Mouse (Mus musculus) neural tube, embryonic 12.5 days (tissue): ENCODE measurements around the gene Inca1. TPM values are rescaled to one million over a fixed set of nuclear protein-coding genes. Genes with fewer than 3 reads are reported as not detected.

Source experiments
- ATAC-seq: fragments of 200-750 bp; cut with Nextera tagmentation; 2 replicates; pipeline ENCODE4 v1.8.0; 2017; ENCODE audit warnings: low read depth, mild to moderate bottlenecking, moderate TSS enrichment, moderate library complexity; ENCODE audit not compliant: low FRiP score
- H3K27ac ChIP-seq: fragments of 300-500 bp; sonication (generic); 2 replicates; pipeline ENCODE4 v1.5.1; 2016
- H3K27me3 ChIP-seq: fragments of 300-500 bp; sonication (generic); replicated peaks from 2 replicates; pipeline ENCODE4 v1.6.1; 2016; ENCODE audit warnings: mild to moderate bottlenecking
- H3K36me3 ChIP-seq: fragments of 300-500 bp; sonication (generic); 2 replicates; pipeline ENCODE4 v1.6.1; 2016; ENCODE audit warnings: mild to moderate bottlenecking
- H3K4me1 ChIP-seq: fragments of 300-500 bp; sonication (generic); 2 replicates; pipeline ENCODE4 v1.6.1; 2016
- H3K4me2 ChIP-seq: fragments of 300-500 bp; sonication (generic); replicated peaks from 2 replicates; pipeline ENCODE4 v1.6.1; 2016; ENCODE audit warnings: mild to moderate bottlenecking
- H3K4me3 ChIP-seq: fragments of 300-500 bp; sonication (generic); 2 replicates; pipeline ENCODE4 v1.5.1; 2016
- H3K9ac ChIP-seq: fragments of 300-500 bp; sonication (generic); 2 replicates; pipeline ENCODE4 v1.6.1; 2016; ENCODE audit warnings: mild to moderate bottlenecking
- H3K9me3 ChIP-seq: fragments of 300-500 bp; sonication (generic); 2 replicates; pipeline ENCODE4 v1.6.1; 2016; ENCODE audit warnings: mild to moderate bottlenecking
- WGBS: fragments of 180-500 bp; shearing (Covaris S2); methylation state at CpG from one replicate; pipeline ENCODE4 v1.1.7; 2016; 5-methylcytosine and 5-hydroxymethylcytosine counted together
- polyA plus RNA-seq: library from polyadenylated mRNA; unstranded; fragments of >200 nt; fragmentation: Nextera tagmentation; extraction: Ambion mirVana; gene quantifications from 2 replicates; pipeline ENCODE4 v1.2.1, GENCODE M21; 2016

Inca1 gene
- polyA plus RNA-seq, 1 experiment from 2014 or later = 0.71 TPM

- under 1% methylated on average over 48 of the region's 48 CpGs for WGBS
- H3K4me1 ChIP-seq = peaks cover 41% of the 10 kb centered on the region
- H3K36me3 ChIP-seq = peaks cover 25% of the 10 kb centered on the region
- H3K9ac ChIP-seq = peak overlapping the region; percentile 97
- H3K9me3 ChIP-seq = no peaks in the 10 kb centered on the region
- H3K4me2 ChIP-seq = peak overlapping the region; percentile 97
- peak overlapping the region; percentile 98 for H3K4me3 ChIP-seq
- H3K27me3 ChIP-seq = no peaks in the 10 kb centered on the region
- peak; percentile 31 for ATAC-seq
- peak overlapping the region; percentile 90 for H3K27ac ChIP-seq
Observed at GRCm38 (mm10) chr11:70654923-70655570, 44.9 kb downstream of the Inca1 start.

- Histone ChIP-seq H3K9ac (peak within 1 kb of the TSS; percentile 97), H3K27me3 (no peaks in the 10 kb centered on the region), H3K4me2 (peak within 1 kb of the TSS; percentile 97), H3K4me3 (peak within 1 kb of the TSS; percentile 98), H3K4me1 (peaks cover 41% of the 10 kb centered on the region), H3K27ac (peak within 1 kb of the TSS; percentile 90), H3K9me3 (no peaks in the 10 kb centered on the region), H3K36me3 (peaks cover 32% of the 10 kb centered on the region)
- ATAC-seq = peak; percentile 46
- WGBS = under 1% methylated on average over 60 of the region's 61 CpGs
Observed at GRCm38 (mm10) chr11:70654198-70654922, 45.6 kb downstream of the Inca1 start, which contains the start of gene Pfn1. Gene Pfn1 (minus strand): TSS chr11:70654644.

- Histone ChIP-seq H3K27me3 (no peaks in the 10 kb centered on the region), H3K9me3 (no peaks in the 10 kb centered on the region), H3K9ac (peak overlapping the region; percentile 97), H3K4me3 (peak overlapping the region; percentile 98), H3K4me1 (peaks cover 49% of the 10 kb centered on the region), H3K27ac (peak overlapping the region; percentile 90), H3K4me2 (peak overlapping the region; percentile 97), H3K36me3 (peaks cover 38% of the 10 kb centered on the region)
- ATAC-seq = peak; percentile 65
- WGBS = under 1% methylated on average over 63 of the region's 63 CpGs
Observed at GRCm38 (mm10) chr11:70653345-70654197, 46.4 kb downstream of the Inca1 start.

- no peaks in the 10 kb centered on the region for H3K27me3 ChIP-seq
- WGBS = 67% methylated on average over 6 of the region's 6 CpGs
- peak overlapping the region; percentile 97 for H3K4me2 ChIP-seq
- H3K9ac ChIP-seq = peak overlapping the region; percentile 97
- ATAC-seq = no peak
- peak overlapping the region; percentile 98 for H3K4me3 ChIP-seq
- no peak overlapping the region for H3K27ac ChIP-seq
- H3K9me3 ChIP-seq = no peaks in the 10 kb centered on the region
- peaks cover 38% of the 10 kb centered on the region for H3K36me3 ChIP-seq
- H3K4me1 ChIP-seq = peaks cover 55% of the 10 kb centered on the region
Observed at GRCm38 (mm10) chr11:70652884-70653344, 47.0 kb downstream of the Inca1 start.

GRCm38 (mm10) chr11:70652029-70652883 lies 47.7 kb downstream of the Inca1 start:
- H3K9me3 ChIP-seq = no peaks in the 10 kb centered on the region
- peaks cover 38% of the 10 kb centered on the region for H3K36me3 ChIP-seq
- H3K4me3 ChIP-seq = peak overlapping the region; percentile 98
- 71% methylated on average over 12 of the region's 12 CpGs for WGBS
- no peak overlapping the region for H3K27ac ChIP-seq
- H3K4me2 ChIP-seq = peak overlapping the region; percentile 97
- ATAC-seq = no peak
- H3K9ac ChIP-seq = peak overlapping the region; percentile 97; the same call in 1 of the 2 replicates
- H3K4me1 ChIP-seq = peaks cover 58% of the 10 kb centered on the region
- H3K27me3 ChIP-seq = no peaks in the 10 kb centered on the region

GRCm38 (mm10) chr11:70651391-70651790 lies 48.6 kb downstream of the Inca1 start:
- Histone ChIP-seq H3K4me1 (peaks cover 52% of the 10 kb centered on the region), H3K27me3 (no peaks in the 10 kb centered on the region), H3K4me2 (no peak overlapping the region), H3K4me3 (no peak overlapping the region), H3K9me3 (no peaks in the 10 kb centered on the region), H3K9ac (no peak overlapping the region), H3K36me3 (peaks cover 38% of the 10 kb centered on the region), H3K27ac (no peak overlapping the region)
- no peak for ATAC-seq
- WGBS = 81% methylated on average over 2 of the region's 2 CpGs

GRCm38 (mm10) chr11:70650322-70651175 lies 49.4 kb downstream of the Inca1 start:
- Histone ChIP-seq H3K4me1 (peaks cover 52% of the 10 kb centered on the region), H3K36me3 (peaks cover 39% of the 10 kb centered on the region), H3K4me2 (0 out of 2 replicates have a peak overlapping the region, but pooled peaks have one; percentile 6), H3K27ac (no peak overlapping the region), H3K4me3 (no peak overlapping the region), H3K9ac (no peak overlapping the region), H3K9me3 (no peaks in the 10 kb centered on the region), H3K27me3 (no peaks in the 10 kb centered on the region)
- ATAC-seq = no peak
- WGBS = 85% methylated on average over 12 of the region's 12 CpGs

GRCm38 (mm10) chr11:70649185-70649734 lies 50.7 kb downstream of the Inca1 start:
- 85% methylated on average over 8 of the region's 8 CpGs for WGBS
- H3K36me3 ChIP-seq = peaks cover 52% of the 10 kb centered on the region
- H3K4me3 ChIP-seq = no peak overlapping the region

GRCm38 (mm10) chr11:70648512-70648911 lies 51.4 kb downstream of the Inca1 start:
- Histone ChIP-seq H3K4me1 (peaks cover 54% of the 10 kb centered on the region), H3K9ac (peak overlapping the region; percentile 86; the same call in 1 of the 2 replicates), H3K27ac (no peak overlapping the region), H3K4me3 (peak overlapping the region; percentile 70), H3K27me3 (no peaks in the 10 kb centered on the region), H3K36me3 (peaks cover 58% of the 10 kb centered on the region), H3K4me2 (peak overlapping the region; percentile 99), H3K9me3 (no peaks in the 10 kb centered on the region)
- no peak for ATAC-seq
- 87% methylated on average over 4 of the region's 4 CpGs for WGBS

More at GRCm38 (mm10) chr11:70649185-70649734, 50.7 kb downstream of the Inca1 start:
- no peak overlapping the region for H3K27ac ChIP-seq
- H3K9me3 ChIP-seq = no peaks in the 10 kb centered on the region
- no peaks in the 10 kb centered on the region for H3K27me3 ChIP-seq
- H3K4me1 ChIP-seq = peaks cover 54% of the 10 kb centered on the region
- ATAC-seq = no peak
- H3K9ac ChIP-seq = no peak overlapping the region
- H3K4me2 ChIP-seq = peak overlapping the region; percentile 99; the same call in 1 of the 2 replicates

- peaks cover 50% of the 10 kb centered on the region for H3K4me1 ChIP-seq
- peak overlapping the region; percentile 70 for H3K4me3 ChIP-seq
- H3K27ac ChIP-seq = peak overlapping the region; percentile 88
- H3K9ac ChIP-seq = peak overlapping the region; percentile 86
- no peaks in the 10 kb centered on the region for H3K27me3 ChIP-seq
- ATAC-seq = peak; percentile 27; the same call in 1 of the 2 replicates
- no peaks in the 10 kb centered on the region for H3K9me3 ChIP-seq
- peaks cover 62% of the 10 kb centered on the region for H3K36me3 ChIP-seq
- peak overlapping the region; percentile 99 for H3K4me2 ChIP-seq
- WGBS = 3% methylated on average over 28 of the region's 28 CpGs
Observed at GRCm38 (mm10) chr11:70647716-70648420, 52.1 kb downstream of the Inca1 start.
